10 mouse cellular contexts compared by ENCODE assay signal in the genomic region with DNA sequence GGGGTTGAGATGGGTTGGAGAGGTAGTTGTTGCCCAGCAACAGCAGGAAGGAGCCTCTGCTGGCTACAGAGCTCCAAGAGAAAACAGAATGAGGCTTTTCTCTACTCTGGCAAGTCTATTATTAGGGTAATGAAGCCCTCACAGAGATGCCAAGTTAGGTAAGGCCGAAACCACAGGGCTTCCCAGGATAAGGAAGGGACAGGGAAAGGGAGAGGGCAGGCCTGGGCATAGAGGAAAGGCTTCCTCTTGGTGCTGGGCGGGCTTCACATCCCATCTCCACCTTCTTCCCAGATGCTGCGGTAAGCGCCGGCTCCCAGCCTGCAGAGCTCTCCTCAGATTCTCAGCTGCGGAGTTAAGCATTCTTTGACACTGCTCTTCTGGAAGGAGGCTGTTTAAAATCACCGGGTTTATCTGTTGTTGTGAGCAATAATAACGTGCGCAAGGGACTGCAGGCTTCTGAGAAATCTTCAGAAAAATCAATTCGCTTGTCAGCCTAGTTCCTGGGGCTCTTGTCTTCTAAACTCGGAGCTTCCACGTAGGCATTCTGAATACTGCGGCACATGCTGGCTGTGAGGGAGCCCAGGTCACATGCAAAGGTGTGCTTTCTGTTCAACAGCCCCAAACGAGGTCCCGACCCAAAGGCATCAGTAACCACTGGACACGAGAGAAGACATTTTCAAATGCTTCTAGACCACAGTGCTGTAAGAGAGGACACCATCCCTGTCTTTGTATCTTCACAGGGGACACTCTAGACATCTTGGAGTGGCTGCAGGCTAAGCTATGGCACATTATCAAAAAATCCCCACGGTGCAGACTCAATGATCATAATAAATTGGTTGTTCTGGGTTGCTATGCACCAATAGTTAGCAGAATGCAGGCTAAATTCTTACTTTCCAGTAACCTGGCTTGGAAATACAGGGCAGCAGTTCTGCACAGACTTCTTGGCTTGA. TPM values are rescaled to one million over a fixed set of nuclear protein-coding genes. Genes with fewer than 3 reads are reported as not detected.
DNase-seq lines count a peak whose midpoint lies in the region; ATAC-seq and TF ChIP-seq lines count a peak whose summit lies in the region.
"Had no signal": no experiment of that assay in that cellular context is flagged by ENCODE, and none has a peak within 500 bp of the region (broad histone marks: within the 10 kb centered on the region; RNA-seq: fewer than 3 reads in every experiment).

No protein-coding gene starts in this region.

- H3K4me1 ChIP-seq in forebrain, embryonic 15.5 days: peaks cover 18% of the 10 kb centered on the region
- peaks cover 18% of the 10 kb centered on the region for H3K4me1 ChIP-seq in limb, embryonic 13.5 days
- H3K4me1 ChIP-seq in kidney, embryonic 14.5 days (ENCODE audit: control insufficient read depth, insufficient read depth, low read length): no peaks in the 10 kb centered on the region

- no peak overlapping the region for H3K9ac ChIP-seq in forebrain, embryonic 15.5 days (replicated peaks)
- H3K9ac ChIP-seq in limb, embryonic 13.5 days: peak overlapping the region; percentile 4; the same call in 1 of the 2 replicates
- H3K9ac ChIP-seq in kidney, embryonic 14.5 days (ENCODE audit: low read depth, low read length): no peak overlapping the region; the same call in 1 of the 2 replicates

- H3K4me3 ChIP-seq in left cerebral cortex, adult 2 months: peak overlapping the region; percentile 9; the same call in 1 of the 2 replicates
- H3K4me3 ChIP-seq in forebrain, embryonic 15.5 days: no peak overlapping the region
- H3K4me3 ChIP-seq in limb, embryonic 13.5 days: peak overlapping the region; percentile 7; the same call in 1 of the 2 replicates
- no peak overlapping the region for H3K4me3 ChIP-seq in kidney, embryonic 14.5 days (ENCODE audit: low read length)

- 8% methylated on average over 17 of the region's 17 CpGs for WGBS in forebrain, embryonic 15.5 days
- 9% methylated on average over 17 of the region's 17 CpGs for WGBS in limb, embryonic 13.5 days
- 19% methylated on average over 17 of the region's 17 CpGs for WGBS in kidney, embryonic 14.5 days

- peak; percentile 26 to 33 for DNase-seq in left cerebral cortex, adult 2 months (ENCODE audit: extremely low spot score in 1 of 2, low spot score in 2 of 2)
- DNase-seq in left cerebral cortex, adult 11 months (ENCODE audit: low spot score): no peak
- DNase-seq in right cerebral cortex, postnatal 25 days: peak; percentile 52
- DNase-seq in ovary, postnatal 10 days (ENCODE audit: low spot score): no peak
- DNase-seq: gastrocnemius, postnatal 14 days had no signal

- peak overlapping the region; percentile 6; the same call in 1 of the 2 replicates for H3K27ac ChIP-seq in left cerebral cortex, adult 2 months
- peak overlapping the region; percentile 53 for H3K27ac ChIP-seq in forebrain, embryonic 15.5 days (replicated peaks)
- no peak overlapping the region for H3K27ac ChIP-seq in limb, embryonic 13.5 days
- no peak overlapping the region for H3K27ac ChIP-seq in kidney, embryonic 14.5 days (ENCODE audit: low read depth, low read length)

- no peaks in the 10 kb centered on the region for H3K27me3 ChIP-seq in forebrain, embryonic 15.5 days
- peaks cover 25% of the 10 kb centered on the region for H3K27me3 ChIP-seq in limb, embryonic 13.5 days
- no peaks in the 10 kb centered on the region; the same call in 1 of the 2 replicates for H3K27me3 ChIP-seq in kidney, embryonic 14.5 days (ENCODE audit: control insufficient read depth, insufficient read depth, low read length)

- no peak for TF ChIP-seq CTCF in left cerebral cortex, adult 2 months (IDR thresholded peaks at IDR 0.05)

- ATAC-seq in forebrain, embryonic 15.5 days (replicated peaks): peak; percentile 79
- no peak for ATAC-seq in limb, embryonic 13.5 days (ENCODE audit: low FRiP score, low read depth)
- no peak for ATAC-seq in CD4-positive, CD25-positive, alpha-beta regulatory T cell, adult 4 months
- ATAC-seq in kidney, embryonic 14.5 days (ENCODE audit: low FRiP score, low TSS enrichment): no peak

- H3K4me2 ChIP-seq in forebrain, embryonic 15.5 days (replicated peaks): peak overlapping the region; percentile 30
- peak overlapping the region; percentile 50 for H3K4me2 ChIP-seq in limb, embryonic 13.5 days (replicated peaks)
- H3K4me2 ChIP-seq in kidney, embryonic 14.5 days (replicated peaks; ENCODE audit: low read depth, low read length): no peak overlapping the region

- no peaks in the 10 kb centered on the region for H3K9me3 ChIP-seq in forebrain, embryonic 15.5 days
- H3K9me3 ChIP-seq in limb, embryonic 13.5 days: no peaks in the 10 kb centered on the region
- no peaks in the 10 kb centered on the region for H3K9me3 ChIP-seq in kidney, embryonic 14.5 days (ENCODE audit: control insufficient read depth, low read length)
- H3K9me3 ChIP-seq: G1E had no signal

- intact Hi-C loops in left cerebral cortex, adult 2 months (cut with DNase I): no loop called here

- H3K36me3 ChIP-seq in forebrain, embryonic 15.5 days: no peaks in the 10 kb centered on the region
- H3K36me3 ChIP-seq in limb, embryonic 13.5 days: no peaks in the 10 kb centered on the region
- H3K36me3 ChIP-seq in kidney, embryonic 14.5 days (ENCODE audit: control insufficient read depth, insufficient read depth, low read length): no peaks in the 10 kb centered on the region
- H3K36me3 ChIP-seq: G1E had no signal

RNA-seq across cellular contexts. Expression of gene Bmper, which starts 18.3 kb away (rescaled TPM):
- total RNA-seq in left cerebral cortex, adult 2 months (2021): 1 to 10 TPM; 6.9 to 8.6 TPM
- polyA plus RNA-seq in forebrain, embryonic 15.5 days (2015; fragmentation: Nextera tagmentation; extraction: Ambion mirVana): 13.7 and 17.0 TPM in 2 replicates
- 17.6 and 21.2 TPM in 2 replicates for polyA plus RNA-seq in limb, embryonic 13.5 days (2015; fragmentation: Nextera tagmentation; extraction: Ambion mirVana)
- polyA plus RNA-seq in CD4-positive, CD25-positive, alpha-beta regulatory T cell, adult 4 months (2017; shearing (Covaris generic)): not detected
- 17.3 and 26.7 TPM in 2 replicates for polyA plus RNA-seq in kidney, embryonic 14.5 days (2014; fragmentation: Nextera tagmentation; extraction: Ambion mirVana)
- polyA plus RNA-seq: G1E had no signal

Comparison
In these comparisons a context has a peak if more than half of its experiments do, and no peak if none do; other contexts are left out.
1. DNase-seq: peak in left cerebral cortex, adult 2 months (2 of 2) and right cerebral cortex, postnatal 25 days (single experiment); none in left cerebral cortex, adult 11 months (single experiment) and ovary, postnatal 10 days (single experiment).
2. H3K27ac ChIP-seq: peak in left cerebral cortex, adult 2 months (single experiment) and forebrain, embryonic 15.5 days (single experiment); none in limb, embryonic 13.5 days (single experiment) and kidney, embryonic 14.5 days (single experiment).
3. H3K4me3 ChIP-seq: peak in left cerebral cortex, adult 2 months (single experiment) and limb, embryonic 13.5 days (single experiment); none in forebrain, embryonic 15.5 days (single experiment) and kidney, embryonic 14.5 days (single experiment).
4. RNA of gene Bmper, which starts 18.3 kb away (polyA plus RNA-seq): 17.3 to 26.7 TPM in kidney, embryonic 14.5 days, 17.6 to 21.2 TPM in limb, embryonic 13.5 days and 13.7 to 17.0 TPM in forebrain, embryonic 15.5 days; not detected in CD4-positive, CD25-positive, alpha-beta regulatory T cell, adult 4 months; every median in the first group is over 10 times any median in the second.